Mouse (Mus musculus): ENCODE results near the gene Zfp282. TPM values are rescaled to one million over a fixed set of nuclear protein-coding genes. Genes with fewer than 3 reads are reported as not detected.

Gene Zfp282
- total RNA-seq, 2 experiments from 2014 or later: 15.3 to 17.1 TPM

DNA sequence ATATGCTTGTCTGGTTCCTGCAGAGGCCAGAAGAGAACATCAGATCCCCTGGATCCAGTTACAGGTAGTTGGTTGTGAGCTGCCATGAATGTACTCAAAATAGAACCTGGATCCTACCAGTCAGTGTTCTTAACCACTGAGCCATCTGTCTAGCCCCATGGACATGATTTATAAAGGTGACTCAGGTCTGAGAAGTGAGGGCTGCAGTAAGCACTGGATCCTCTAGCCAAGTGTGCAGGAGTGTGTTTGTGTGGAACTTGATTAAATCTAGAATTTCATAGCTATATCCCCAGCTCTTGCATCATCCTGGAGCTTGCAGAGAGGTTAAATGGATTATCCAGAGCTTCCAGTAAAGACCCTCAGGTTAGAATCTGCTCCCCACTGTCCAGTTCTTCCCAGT is 80.8 kb downstream of the Zfp282 start:
- DNase-seq (ENCODE audit: extremely low spot score in 1 of 2, low spot score in 1 of 2): no peak

Other genes with a start within 250 kb of the Zfp282 start
- 10 to 100 TPM; 53.5 to 67.5 TPM for gene Pdia4, start 63.8 kb upstream of the Zfp282 start, total RNA-seq (2021)
- 1 to 10 TPM; 3.8 to 4.9 TPM for gene Zfp786, start 46.3 kb upstream of the Zfp282 start, total RNA-seq (2021)
- gene Zfp398, start 41.5 kb upstream of the Zfp282 start, total RNA-seq (2021): 10 to 100 TPM; 18.5 to 23.5 TPM
- gene Zfp212, start 43.3 kb downstream of the Zfp282 start, total RNA-seq (2021): 10 to 100 TPM; 17.0 to 17.3 TPM
- gene Zfp956, start 76.2 kb downstream of the Zfp282 start, total RNA-seq (2021): 10 to 100 TPM; 19.3 to 22.6 TPM
- 10 to 100 TPM; 33.8 to 33.9 TPM for gene Zfp777, start 171.7 kb downstream of the Zfp282 start, total RNA-seq (2021)
- 10 to 100 TPM; 29.6 to 31.8 TPM for gene Zfp746, start 209.4 kb downstream of the Zfp282 start, total RNA-seq (2021)